Mouse (Mus musculus): Measurements from ENCODE around the gene Nkx2-5.

- no peak for TF ChIP-seq CTCF (IDR thresholded peaks at IDR 0.05; ENCODE audit: borderline replicate concordance, control insufficient read depth, extremely low read depth, insufficient read depth, low read length, poor library complexity)
- TF ChIP-seq POLR2A (IDR thresholded peaks at IDR 0.05; ENCODE audit: control insufficient read depth, extremely low read depth, insufficient read depth, low read length, poor library complexity): no peak
Observed at GRCm38 (mm10) chr17:26793068-26793765, 51.6 kb downstream of the Nkx2-5 start.
